Mouse (Mus musculus) frontal cortex, postnatal 36 days (tissue): ENCODE measurements around the gene 4930562C15Rik.

Experiments used
- DNase-seq, 2 experiments: peaks; one replicate each; pipeline ENCODE4 v3.0.0; 2022; ENCODE audit warnings: low spot score in 2 of 2

4930562C15Rik gene

GRCm38 (mm10) chr16:4861392-4861791, 26.2 kb downstream of the 4930562C15Rik start:
- DNase-seq, result no peak

- DNase-seq, result peak in 1 of 2 experiments; percentile 63
Observed at GRCm38 (mm10) chr16:4862863-4863483, 27.8 kb downstream of the 4930562C15Rik start.

GRCm38 (mm10) chr16:4863742-4864141, 28.5 kb downstream of the 4930562C15Rik start:
- DNase-seq, result no peak

- no peak for DNase-seq
Observed at GRCm38 (mm10) chr16:4866101-4866695, 31.0 kb downstream of the 4930562C15Rik start.

GRCm38 (mm10) chr16:4870490-4870889, 35.3 kb downstream of the 4930562C15Rik start:
- no peak for DNase-seq

GRCm38 (mm10) chr16:4871926-4872325, 36.7 kb downstream of the 4930562C15Rik start:
- DNase-seq, result no peak

GRCm38 (mm10) chr16:4875198-4876032, 40.2 kb downstream of the 4930562C15Rik start:
- DNase-seq, result no peak

GRCm38 (mm10) chr16:4876033-4876680, 40.9 kb downstream of the 4930562C15Rik start:
- peak in 1 of 2 experiments; percentile 59 for DNase-seq

GRCm38 (mm10) chr16:4877195-4877594, 42.0 kb downstream of the 4930562C15Rik start:
- no peak for DNase-seq

GRCm38 (mm10) chr16:4877701-4878100, 42.5 kb downstream of the 4930562C15Rik start:
- DNase-seq, result no peak

- no peak for DNase-seq
Observed at GRCm38 (mm10) chr16:4878192-4878885, 43.1 kb downstream of the 4930562C15Rik start.

GRCm38 (mm10) chr16:4879101-4879707, 44.0 kb downstream of the 4930562C15Rik start:
- peak in 1 of 2 experiments; percentile 60 for DNase-seq

GRCm38 (mm10) chr16:4879708-4880124, 44.5 kb downstream of the 4930562C15Rik start:
- peak; percentile 89 to 93 for DNase-seq

- peak; percentile 96 to 98 for DNase-seq
Observed at GRCm38 (mm10) chr16:4880136-4880825, 45.1 kb downstream of the 4930562C15Rik start, which contains the start of gene Ubald1. TSS of gene Ubald1 (minus strand) at chr16:4880315.

- peak in 1 of 2 experiments; percentile 37 for DNase-seq
Observed at GRCm38 (mm10) chr16:4881400-4882351, 46.5 kb downstream of the 4930562C15Rik start.

- no peak for DNase-seq
Observed at GRCm38 (mm10) chr16:4884930-4885329, 49.7 kb downstream of the 4930562C15Rik start.

GRCm38 (mm10) chr16:4885760-4886689, 50.8 kb downstream of the 4930562C15Rik start, which contains the start of gene Mgrn1:
TSS of gene Mgrn1 (plus strand) at chr16:4886249.
- DNase-seq, result peak; percentile 81 to 82

- no peak for DNase-seq
Observed at GRCm38 (mm10) chr16:4886690-4887020, 51.4 kb downstream of the 4930562C15Rik start.
